Mouse (Mus musculus): ENCODE results near the gene Rufy3. TPM values are rescaled to one million over a fixed set of nuclear protein-coding genes. Genes with fewer than 3 reads are reported as not detected.

The Rufy3 gene
- total RNA-seq, 2 experiments from 2014 or later: 6.6 to 6.7 TPM

DNA sequence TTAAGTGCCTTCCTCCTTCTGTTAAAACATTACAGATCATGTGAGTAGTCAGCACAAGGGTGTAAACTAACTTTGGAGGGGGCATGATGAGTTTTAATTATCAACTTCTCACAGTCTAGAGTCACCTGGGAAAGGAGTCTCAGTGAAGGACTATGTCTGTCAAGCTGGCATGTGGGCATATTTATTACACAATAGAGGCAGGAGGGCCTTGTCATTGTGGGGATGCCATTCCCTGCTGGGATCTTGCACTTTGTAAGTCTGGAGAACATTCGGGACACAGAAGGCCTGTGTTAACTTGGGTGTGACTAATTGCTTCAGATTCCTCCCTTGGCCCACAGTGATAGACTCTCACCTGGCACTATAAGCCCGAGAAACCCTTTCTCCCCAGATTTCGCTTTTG, 4.7 kb downstream of the Rufy3 start:
- no peak for DNase-seq
- intact Hi-C loops (cut with DNase I): no loop called here

DNA sequence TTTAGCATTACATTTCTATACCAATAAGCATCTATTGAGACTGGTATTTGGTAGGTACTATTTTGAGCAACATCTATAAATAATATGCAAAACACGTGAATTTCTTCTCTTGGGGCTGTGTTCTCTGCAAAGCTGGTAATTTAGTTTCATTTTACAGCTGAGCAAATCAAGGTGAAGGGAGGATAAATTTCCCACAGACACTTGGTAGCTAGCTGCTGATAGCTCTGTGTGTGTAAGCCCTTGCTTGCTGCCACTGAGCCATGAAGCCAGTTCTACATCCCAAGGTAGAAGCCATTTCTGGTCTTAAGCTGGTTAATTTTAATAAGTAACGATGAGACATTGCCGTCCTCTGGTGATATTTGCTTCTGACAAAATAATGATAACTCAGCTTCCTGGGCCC, 10.0 kb downstream of the Rufy3 start:
- no peak for DNase-seq
- intact Hi-C loops (cut with DNase I): no loop called here

DNA sequence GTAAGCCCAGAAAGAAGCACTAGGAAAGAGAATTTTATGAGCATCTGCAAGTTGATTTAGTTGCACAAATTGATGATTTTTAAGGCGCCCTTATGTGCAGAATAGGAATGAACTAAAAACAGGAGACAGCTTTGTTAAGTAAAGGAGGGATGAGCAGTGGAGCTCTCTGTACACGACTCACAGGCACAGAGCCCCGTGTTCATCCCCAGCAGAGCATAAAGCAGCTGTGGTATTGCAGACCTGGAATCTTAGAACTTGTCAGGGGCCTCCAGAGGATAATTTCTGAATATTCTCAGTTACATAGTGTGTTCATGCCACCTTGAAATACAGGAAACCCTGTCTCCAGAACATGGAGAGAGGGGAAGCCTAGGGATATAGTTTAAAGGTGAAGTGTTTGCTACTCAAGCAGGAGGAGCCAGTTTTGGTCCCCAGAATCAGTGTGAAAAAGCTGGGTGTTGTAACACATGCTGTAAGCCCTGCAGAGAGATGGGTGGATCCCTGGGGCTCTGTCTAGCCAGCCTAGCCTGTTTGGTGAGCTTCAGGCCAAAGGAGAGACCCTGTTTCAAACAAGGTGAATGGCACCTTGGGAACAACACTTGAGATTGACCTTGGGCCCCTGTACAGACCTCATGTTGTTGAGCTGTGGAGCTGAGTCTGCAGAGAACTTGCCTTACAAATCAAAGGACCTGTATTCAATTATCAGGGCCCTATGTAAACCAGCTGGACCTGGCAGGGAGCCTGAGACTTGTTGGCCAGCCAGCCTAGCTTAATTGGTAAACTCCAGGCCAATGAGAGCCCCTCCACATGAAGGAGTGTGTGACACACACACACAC, 10.9 kb downstream of the Rufy3 start:
- intact Hi-C loops (cut with DNase I): no loop called here
- no peak for DNase-seq

DNA sequence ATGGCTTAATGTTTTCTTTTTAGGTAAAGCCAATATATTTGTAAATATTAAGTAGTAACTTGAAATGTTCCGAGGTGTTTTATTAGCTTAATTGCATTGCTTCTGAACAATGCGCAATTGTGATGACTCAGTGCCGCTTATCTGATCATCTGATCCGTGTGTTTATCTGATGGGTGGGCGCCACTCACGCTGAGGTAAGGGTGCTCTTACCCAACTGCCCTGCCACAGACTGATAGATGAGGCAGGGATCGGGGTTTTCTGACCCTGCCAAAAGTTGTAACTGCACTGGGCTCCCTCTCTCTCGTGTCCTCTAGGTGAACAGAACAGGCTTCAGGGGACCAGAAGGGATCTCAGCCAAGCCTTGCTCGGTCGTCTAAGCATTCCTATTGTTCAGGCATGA, 15.8 kb downstream of the Rufy3 start:
- no peak for DNase-seq
- intact Hi-C loops (cut with DNase I): no loop called here

DNA sequence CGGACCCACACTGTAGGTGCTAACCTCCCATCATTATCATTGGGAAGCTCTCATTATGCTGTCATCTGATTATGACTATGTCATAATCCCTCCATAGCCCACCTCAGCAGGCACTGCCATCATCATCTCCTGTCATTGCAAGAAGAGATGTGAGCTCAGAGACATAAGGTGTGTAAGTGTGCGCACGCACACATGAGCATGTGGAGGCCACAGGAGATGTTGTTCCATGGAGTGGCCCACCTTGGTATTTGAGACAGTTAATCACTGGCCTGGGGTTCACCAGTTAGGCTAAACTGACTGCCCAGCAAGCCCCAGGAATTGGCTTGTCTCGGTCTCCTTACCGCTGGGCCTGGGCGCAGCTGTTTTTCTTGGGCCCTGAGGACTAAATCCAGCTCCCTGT, 16.5 kb downstream of the Rufy3 start:
- intact Hi-C loops (cut with DNase I): no loop called here
- no peak for DNase-seq

DNA sequence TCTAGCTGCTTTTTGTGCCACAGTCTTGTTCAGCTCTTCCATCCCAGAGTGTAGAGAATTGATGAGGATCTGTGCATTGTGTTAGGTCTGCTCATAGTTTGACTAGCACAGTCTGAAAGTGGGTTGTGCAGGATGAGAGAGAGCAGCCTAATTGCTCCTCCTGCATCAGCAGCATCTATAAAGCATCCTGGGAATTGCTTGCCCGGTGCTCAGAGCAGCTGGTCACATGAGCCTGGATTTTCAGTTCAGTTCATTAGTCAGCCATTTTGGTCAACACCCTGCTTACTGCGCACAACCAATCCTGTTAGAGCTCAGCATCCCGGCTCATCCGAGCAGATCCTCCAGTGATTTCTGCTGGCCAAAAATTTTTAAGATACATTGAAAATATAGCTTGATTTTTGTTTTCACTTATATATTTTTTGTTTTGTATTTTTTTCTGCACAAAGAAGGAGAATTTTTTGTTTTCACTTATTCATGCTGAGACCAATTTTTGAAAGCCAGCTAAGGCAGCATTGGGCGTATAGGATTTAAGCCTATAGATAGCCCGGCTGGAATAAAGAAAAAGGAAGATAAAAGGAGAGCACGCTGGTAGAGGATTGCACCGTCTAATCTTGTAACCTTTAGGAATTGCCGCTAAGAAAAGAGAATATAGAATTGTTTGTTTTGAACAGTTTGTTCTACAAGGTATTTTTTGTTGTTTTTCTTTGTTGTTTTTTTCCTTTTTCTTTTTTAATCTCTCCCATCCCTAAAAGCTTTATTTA, 18.6 kb downstream of the Rufy3 start:
- intact Hi-C loops (cut with DNase I): no loop called here
- peak in 1 of 2 experiments; percentile 10 for DNase-seq

DNA sequence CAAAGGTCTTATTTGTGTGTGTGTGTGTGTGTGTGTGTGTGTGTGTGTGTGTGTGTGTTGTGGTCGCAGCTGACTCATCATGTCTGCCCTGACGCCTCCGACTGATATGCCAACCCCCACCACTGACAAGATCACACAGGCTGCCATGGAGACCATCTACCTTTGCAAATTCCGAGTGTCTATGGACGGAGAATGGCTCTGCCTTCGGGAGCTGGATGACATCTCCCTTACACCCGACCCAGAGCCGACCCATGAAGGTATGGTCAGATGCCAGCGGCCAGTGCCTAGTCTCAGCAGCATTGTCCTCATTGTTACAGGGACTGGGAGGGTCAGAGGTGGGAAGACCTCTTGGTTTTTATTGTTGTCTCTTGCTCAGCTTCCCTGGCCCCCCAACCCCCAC, 19.2 kb downstream of the Rufy3 start:
- intact Hi-C loops (cut with DNase I): no loop called here
- no peak for DNase-seq

DNA sequence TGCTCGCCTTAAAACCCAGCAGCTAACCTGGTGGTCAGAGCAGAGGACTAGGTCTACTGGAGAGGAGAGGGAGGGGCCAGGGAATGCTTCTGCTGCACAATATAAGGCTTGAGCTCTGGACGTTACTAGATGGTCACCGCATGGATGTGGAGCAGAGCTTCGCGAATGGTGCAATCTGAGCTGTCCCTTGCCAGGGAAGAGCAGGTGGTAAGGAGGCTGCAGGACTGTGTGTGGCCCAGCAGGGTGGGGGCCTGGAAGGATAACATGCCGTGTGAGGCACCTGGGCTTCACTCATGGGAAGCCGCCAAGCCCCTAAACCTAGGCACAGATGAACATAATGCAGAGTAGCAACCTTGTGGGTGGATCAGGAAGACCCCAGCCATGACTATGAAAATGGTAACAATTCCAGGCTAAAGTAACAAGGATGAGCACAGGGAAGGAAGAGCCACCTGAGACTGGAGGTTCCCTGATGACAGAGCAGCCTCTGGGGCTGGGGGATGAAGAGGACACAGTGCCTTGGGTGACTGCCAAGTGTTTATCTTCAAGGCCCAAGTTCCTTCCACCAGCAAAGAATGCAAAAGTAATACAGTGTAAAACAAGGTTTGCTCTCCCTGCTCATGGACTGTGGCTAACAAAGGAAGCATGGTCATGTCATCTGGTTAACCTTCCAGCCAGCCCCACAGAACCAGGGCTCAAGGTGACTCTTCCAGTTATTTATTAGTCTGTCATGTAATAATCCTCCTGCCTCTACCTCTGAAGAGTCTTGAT, 21.8 kb downstream of the Rufy3 start:
- no peak for DNase-seq
- intact Hi-C loops (cut with DNase I): no loop called here

DNA sequence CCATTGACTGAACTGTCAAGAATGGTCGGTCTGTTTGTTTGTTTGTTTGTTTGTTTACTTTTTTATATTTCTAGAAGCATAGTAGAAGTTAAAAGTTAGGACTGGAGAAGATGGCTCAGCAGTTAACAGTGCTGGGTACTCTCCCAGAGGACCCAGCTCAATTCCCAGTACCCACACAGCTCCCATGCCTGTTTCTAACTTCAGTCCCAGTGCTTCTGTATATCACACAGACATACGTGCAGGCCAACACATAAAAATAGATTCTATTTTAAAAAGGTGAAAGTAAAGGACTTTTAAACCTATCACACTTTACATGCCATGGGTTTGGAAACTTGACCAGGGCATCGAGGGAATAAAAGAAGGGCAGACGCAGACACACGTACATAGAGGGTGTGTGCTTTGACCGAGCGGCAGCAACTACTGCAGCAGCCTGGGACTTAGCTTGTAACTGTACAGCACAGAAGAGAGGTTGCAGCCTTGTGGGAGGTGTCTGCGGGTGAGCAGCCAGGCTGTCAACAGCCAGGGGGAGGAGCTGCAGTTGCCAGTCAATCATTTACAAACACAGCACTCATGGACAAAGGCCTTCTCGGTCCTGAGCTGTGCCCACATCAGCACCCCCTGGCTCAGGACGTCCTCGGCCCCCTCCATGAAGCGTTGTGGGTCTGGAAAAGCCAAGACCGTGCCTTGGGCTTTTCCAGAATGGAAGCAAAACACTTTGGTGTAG, 22.5 kb downstream of the Rufy3 start:
- no peak for DNase-seq
- intact Hi-C loops (cut with DNase I): no loop called here

DNA sequence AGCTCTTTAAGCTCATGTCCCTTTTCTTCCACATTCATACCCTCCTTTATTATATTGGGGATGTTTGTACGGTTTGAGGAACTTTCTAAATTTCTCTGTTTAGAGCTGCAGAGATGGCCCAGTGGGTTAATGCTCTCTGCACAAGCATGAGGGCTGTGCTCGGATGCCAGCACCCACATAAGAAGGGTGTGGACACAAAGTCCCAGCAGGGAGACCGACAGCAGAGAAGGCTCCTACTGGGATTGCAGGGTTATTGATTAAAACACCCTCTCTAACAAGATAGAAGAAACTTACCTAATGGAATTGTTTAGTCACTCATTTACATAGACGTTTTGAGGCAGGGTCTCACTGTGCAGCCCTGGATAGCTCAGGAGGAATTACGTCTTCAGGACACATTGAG, 23.6 kb downstream of the Rufy3 start:
- no peak for DNase-seq
- intact Hi-C loops (cut with DNase I): no loop called here

DNA sequence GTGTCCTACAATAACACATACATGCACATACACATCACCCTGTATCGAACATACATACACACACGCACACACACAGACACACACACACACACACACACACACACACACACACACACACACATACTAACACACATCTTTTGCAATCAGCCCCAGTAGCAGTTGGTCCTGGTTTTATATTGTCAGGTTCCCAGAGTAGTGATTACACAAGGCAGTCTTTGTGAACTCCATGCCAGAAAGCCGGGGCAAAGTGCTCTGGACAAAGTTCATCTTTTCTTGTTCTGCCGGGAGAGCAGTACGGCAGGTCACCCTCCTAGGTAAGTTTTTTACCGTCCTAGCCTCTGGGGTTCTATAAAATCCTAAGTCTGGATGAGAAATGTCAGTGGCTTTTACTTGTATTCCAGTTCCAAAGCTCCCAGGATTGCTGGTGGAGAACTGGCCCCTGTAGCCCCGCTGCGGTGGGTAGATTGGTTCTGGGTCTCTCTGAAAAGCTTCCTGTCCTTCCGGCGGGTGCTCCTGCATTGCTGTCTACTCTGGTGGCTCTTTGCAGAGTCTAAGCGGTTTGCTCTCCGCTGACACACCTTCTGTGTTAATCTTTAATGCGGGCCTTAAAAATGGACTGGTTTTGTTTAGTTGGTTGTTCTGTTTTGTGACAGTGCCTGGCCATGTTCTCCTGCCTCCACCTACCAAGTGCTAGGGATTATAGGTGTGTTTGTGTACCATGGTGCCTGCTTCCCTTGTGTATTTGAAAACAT, 28.8 kb downstream of the Rufy3 start:
- no peak for DNase-seq
- intact Hi-C loops (cut with DNase I): no loop called here

DNA sequence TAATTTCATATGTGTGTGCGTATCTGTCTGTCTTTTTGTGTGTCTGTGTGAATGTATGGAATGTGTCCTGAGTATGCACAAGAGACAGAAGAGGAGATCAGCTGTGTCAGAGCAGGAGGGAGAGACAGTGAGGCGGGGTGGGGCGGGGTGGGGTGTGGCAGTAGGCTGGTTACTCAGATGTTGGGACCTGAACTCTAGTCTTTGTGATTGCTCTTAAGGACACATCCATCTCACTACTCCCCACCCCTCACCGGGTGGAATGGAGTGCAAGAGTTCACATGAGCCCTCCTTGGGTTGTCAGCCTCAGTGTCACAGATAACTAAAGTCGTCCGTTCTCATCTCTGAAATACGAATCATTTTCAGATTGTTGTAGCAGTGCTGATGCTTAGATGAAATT, 29.3 kb downstream of the Rufy3 start:
- no peak for DNase-seq

DNA sequence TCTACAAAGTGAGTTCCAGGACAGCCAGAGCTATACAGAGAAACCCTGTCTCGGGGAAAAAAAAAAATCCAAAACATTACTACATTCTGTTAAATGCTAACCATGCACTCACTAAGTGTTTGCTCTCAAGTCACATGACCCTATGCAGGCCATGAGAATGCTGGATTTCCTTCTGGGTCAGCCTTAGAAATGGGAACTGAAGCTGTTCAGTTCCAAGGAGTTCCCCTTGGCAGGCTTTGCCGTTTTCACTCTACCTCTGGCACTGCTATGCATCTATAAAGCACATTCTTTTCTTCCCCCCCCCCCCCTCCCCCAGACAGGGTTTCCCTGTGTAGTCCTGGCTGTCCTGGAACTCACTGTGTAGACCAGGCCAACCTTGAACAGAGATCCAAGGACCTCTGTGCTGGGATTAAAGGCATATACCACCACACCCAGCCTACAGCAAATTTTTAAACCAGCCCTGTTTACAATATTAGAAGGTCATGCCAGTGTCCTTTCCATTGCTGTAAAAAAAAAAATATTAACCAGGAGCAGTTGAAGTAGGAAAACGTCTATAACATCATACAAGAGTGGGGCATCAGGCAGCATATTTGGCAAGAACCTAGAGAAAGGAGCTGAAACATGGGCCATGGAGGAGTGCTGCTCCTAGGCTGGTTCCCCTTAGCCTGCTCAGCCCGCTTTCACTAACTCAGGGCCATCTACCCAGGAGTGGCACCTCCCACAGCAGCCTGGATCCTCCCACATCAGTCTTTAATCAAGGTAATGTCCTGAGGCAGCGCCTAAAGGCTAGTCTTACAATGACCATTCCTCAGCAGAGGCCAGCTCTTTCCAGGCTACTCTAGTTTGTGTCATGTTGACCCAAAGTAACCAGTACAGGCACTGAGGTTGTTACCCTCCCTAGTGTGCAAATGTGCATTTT, 31.0 kb downstream of the Rufy3 start:
- DNase-seq: no peak
- intact Hi-C loops (cut with DNase I): no loop called here

More for the DNA sequence above, 29.3 kb downstream of the Rufy3 start:
- intact Hi-C loops (cut with DNase I): no loop called here

DNA sequence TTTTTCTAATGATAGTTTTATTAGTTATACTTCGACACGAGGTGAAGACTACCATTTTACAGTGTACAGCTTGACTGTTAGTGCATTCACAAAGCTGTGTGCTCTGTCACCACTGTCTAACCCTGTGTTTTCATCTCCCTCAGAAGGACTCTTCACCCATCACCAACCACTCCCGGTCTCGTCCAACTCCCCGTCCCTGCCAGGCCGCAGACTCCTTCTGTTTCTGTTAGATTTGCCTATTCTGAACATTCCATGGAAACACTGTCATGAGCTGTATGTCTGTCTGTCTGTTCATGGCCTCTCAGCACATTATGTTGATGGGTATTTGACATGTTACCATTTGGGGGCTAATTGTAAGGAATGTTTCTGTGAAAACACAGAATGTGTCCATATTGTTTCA, 34.1 kb downstream of the Rufy3 start:
- intact Hi-C loops (cut with DNase I): no loop called here

DNA sequence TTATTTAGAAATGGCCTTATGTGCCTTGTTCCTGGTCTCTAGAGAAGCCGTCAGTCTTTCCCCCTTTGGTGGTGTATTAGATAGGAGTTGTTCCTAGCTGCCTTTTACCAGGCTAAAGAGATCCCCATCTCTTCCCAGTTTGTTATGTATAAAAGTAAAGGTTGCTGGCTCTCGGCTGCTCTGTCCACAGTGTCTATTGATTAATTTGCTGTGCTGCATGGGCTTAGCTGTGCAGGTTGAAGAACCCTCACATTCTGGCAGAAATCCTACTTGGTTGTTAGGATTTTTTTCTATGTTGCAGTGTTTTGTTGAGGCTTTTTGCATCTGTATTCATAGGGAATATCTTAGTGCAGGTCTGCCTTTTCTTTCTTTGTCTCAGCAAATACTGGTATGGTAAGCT, 37.2 kb downstream of the Rufy3 start:
- intact Hi-C loops (cut with DNase I): no loop called here
- no peak for DNase-seq

More for the DNA sequence above, 34.1 kb downstream of the Rufy3 start:
- DNase-seq: no peak

DNA sequence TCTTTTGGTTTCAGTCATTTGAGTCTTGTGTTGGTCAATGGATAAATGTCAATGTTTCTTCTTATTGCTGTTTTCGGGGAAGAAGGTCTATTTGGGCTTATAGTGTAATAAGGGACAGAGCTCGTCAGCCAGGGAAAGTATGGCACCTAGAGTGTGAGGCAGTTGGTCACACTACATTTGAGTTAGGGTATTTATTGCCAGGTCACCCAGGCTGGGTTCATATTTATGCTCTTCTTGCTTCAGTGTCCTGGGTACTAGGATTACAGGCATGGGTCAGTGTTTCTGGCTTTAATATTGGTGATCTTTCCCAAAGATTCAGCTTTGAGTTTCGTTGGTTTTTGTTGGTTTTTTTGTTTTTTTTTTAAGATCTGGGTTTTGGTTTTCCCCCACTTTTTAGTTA, 37.9 kb downstream of the Rufy3 start:
- DNase-seq: no peak
- intact Hi-C loops (cut with DNase I): no loop called here

DNA sequence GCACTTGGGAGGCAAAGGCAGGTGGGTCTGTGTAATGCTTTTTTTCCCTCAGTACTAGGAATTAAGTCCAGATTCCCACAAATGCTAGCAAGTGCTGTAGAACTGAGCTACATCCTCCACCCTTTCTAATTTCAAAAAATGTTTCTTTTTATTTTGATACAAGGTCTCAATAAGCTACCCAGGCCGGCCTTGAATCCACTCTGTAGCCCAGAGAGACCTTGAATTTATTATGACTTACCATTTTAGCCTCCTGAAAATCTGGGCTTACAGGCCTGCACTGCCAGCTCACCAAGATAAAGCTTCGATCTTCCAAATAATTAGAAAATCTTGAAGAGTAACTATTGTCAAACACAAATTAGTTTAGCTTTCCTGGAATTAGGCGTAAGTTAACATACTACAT, 39.2 kb downstream of the Rufy3 start:
- intact Hi-C loops (cut with DNase I): no loop called here
- DNase-seq: no peak

DNA sequence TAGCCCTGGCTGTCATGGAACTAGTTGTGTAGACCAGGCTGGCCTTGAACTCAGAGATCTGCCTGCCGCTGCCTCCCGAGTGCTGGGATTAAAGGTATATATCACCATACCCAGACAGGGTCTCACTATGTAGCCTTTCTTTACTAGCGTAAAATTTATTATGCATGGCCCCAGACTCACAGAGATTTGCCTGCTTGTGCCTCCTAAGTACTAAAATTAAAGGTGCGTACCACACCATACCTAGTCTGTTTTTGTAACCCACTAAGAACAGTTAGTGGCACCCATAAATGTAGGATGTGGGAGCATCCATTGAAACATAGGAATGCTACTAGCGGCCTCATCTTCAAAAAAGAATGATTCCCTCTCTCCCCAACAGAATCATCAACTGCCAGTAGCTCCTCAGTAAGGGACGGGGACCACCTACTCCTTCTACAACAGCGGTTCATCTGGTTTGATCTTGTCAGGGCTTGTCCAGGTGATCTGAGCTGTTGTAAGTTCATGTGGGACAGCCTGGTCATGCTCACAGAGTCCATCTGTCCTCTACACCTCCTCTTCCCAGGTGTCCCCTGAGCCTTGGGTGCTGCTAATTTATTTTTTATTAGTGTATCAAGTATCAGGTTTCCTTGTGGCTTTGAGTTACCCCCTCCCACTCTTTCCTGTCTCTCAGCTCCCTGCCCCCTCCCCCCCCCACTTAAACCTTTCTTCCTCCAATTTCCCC, 40.0 kb downstream of the Rufy3 start:
- no peak for DNase-seq
- intact Hi-C loops (cut with DNase I): no loop called here

Measured in gastrocnemius, postnatal 36 days (tissue).